Mouse (Mus musculus): ENCODE results near the gene Paxx. TPM values are rescaled to one million over a fixed set of nuclear protein-coding genes. Genes with fewer than 3 reads are reported as not detected.
A peak's percentile ranks its signal among the peaks of the same experiment; 100 is the strongest.

The Paxx gene
- polyA plus RNA-seq, 1 experiment from 2014 or later = 85.7 TPM

- no peaks in the 10 kb centered on the region for H3K27me3 ChIP-seq
- H3K9me3 ChIP-seq = no peaks in the 10 kb centered on the region
- peak overlapping the region; percentile 39; the same call in 1 of the 2 replicates for H3K9ac ChIP-seq (replicated peaks)
- 46% methylated on average over 6 of the region's 6 CpGs for WGBS
- H3K4me3 ChIP-seq (replicated peaks) = no peak overlapping the region
- H3K36me3 ChIP-seq = peaks cover 33% of the 10 kb centered on the region
- H3K4me1 ChIP-seq (replicated peaks) = peaks cover 29% of the 10 kb centered on the region
- H3K27ac ChIP-seq = no peak overlapping the region
- H3K4me2 ChIP-seq (replicated peaks) = peak overlapping the region; percentile 76
- ATAC-seq = no peak
These were observed 29.5 kb downstream of the Paxx start for GRCm38 (mm10) chr2:25431308-25431855.

DNA sequence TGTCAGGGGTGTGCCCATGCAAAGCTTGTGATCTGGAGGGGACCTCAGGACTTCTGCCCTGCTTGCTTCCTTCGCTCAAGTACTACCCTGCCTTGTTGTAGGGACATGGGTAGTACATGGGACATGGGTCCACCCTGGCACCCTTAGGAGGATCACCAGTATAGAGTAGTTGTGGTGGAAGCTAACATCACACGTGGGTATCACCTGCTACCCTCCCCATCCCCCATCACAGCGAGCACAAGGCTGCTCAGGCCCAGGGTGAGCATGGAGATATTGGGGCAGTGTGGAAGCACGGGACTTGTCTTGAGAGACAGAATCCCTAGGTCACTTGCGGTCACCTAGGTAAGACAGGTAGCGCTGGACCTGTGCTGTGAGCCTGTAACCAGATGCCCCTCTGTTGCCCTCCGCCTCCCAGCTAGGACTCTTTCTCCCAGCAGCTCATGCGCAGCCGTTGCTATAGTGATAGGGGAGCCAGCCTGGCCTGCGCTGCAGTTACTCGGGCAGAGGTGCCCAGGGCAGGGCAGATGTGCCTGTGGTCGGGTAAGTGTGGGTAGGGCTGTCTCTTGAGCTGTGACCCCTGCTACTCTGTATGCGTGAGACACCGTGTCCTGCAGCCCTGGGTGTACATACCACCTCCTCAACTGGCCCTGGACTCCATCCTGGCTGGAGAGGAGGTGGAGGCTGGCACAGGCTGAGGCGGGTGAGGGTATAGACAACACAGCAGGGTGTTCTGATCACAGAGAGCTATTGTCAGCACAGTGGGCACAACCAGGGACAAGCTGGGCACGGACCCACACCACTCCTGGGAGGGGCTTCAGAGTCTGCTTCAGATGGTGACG, 30.3 kb downstream of the Paxx start:
- Histone ChIP-seq H3K4me1 (replicated peaks) (peaks cover 29% of the 10 kb centered on the region), H3K4me2 (replicated peaks) (peak overlapping the region; percentile 76), H3K9me3 (no peaks in the 10 kb centered on the region), H3K4me3 (replicated peaks) (peak overlapping the region; percentile 6; the same call in 1 of the 2 replicates), H3K9ac (replicated peaks) (peak overlapping the region; percentile 88), H3K27ac (no peak overlapping the region; the same call in 1 of the 2 replicates), H3K27me3 (0 out of 2 replicates have a peak, but pooled peaks cover 6% of the 10 kb centered on the region), H3K36me3 (peaks cover 25% of the 10 kb centered on the region)
- ATAC-seq = peak; percentile 10; the same call in 1 of the 2 replicates
- WGBS = 54% methylated on average over 17 of the region's 17 CpGs

DNA sequence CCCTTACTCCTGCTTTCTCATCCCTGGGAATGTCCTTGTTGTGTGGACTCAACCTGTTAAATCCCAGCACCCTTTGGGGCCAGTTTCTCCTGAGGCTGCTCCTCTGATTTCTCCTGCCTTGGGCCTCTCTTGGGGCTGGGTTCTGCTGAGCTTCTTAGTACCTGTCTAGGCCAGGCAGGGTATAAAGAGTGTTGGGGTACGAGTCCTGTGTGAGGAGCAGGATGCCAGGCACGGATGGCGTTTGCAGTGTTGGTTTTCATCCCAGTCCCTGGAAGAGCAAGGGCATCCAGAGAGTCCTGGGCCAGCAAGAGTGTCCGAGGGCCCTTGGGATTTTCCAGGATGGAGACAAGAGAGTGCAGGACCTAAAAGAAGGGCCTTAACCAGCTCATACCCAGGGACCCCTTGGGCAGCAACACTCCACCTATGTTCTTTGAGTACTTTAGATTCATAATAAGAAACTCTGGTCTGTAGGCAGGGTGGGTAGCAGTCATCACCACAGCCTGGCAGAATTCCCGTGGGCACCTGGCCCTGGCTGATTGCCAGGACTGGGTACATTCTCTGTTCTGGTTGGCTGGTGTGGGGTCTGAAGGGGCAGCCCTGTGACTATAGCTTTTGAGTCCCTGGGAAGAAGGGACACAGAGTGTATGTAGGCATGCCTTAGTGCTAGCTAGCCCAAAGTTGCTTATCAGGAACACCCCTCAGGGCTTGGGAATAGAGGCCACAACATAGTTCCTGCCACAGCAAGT, 31.3 kb downstream of the Paxx start:
- H3K27me3 ChIP-seq = peaks cover 16% of the 10 kb centered on the region; the same call in 1 of the 2 replicates
- H3K9me3 ChIP-seq = no peaks in the 10 kb centered on the region
- H3K27ac ChIP-seq = peak overlapping the region; percentile 39; the same call in 1 of the 2 replicates
- 74% methylated on average over 5 of the region's 5 CpGs for WGBS
- H3K4me3 ChIP-seq (replicated peaks) = peak overlapping the region; percentile 84
- H3K4me1 ChIP-seq (replicated peaks) = peaks cover 29% of the 10 kb centered on the region
- no peak for ATAC-seq
- peaks cover 15% of the 10 kb centered on the region for H3K36me3 ChIP-seq
- H3K9ac ChIP-seq (replicated peaks) = peak overlapping the region; percentile 88
- H3K4me2 ChIP-seq (replicated peaks) = peak overlapping the region; percentile 76

DNA sequence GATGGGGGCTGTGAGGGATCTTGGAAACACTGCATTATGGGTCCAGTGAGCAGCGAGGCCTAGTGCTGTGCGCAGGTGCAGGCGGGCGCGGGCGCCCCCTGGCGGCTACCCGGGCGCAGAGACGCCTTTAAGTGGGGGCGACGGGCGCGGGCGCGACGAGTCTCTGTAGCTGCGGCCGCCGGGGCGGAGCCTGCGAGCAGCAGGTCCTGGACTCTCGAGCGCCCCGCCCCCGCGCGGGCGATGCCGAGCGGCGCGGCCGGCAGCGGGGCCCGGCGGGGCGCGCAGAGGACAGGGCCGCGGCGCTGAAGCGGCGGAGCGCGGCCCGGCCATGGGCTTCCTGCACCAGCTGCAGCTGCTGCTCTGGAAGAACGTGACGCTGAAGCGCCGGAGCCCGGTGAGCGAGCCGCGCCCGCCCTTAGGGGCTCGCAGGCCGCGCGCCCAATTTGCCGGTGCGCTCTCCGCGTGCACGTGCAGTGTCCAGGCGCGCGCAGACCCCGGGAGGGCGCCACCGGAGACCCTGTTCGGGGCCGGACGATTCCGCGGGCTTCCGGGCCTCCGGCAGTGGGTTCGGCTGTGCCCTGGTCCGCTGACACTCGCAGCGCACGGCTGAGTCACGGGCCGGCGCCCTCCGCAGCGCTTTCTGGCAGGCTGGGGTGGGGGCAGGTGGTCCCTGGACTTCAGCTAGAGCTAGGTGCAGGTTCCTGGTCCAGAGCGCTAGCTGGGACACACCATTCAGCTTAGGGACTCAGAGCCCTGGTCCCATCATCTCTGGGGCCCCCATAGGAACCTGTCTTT, 32.3 kb downstream of the Paxx start, which contains the start of gene Abca2:
Gene Abca2 (plus strand): TSS at position 262 of the 795 bp plus-strand sequence.
- under 1% methylated on average over 86 of the region's 89 CpGs for WGBS
- peak within 1 kb of the TSS; percentile 92 for H3K27ac ChIP-seq
- H3K4me2 ChIP-seq (replicated peaks) = peak within 1 kb of the TSS; percentile 76
- peaks cover 6% of the 10 kb centered on the region for H3K36me3 ChIP-seq
- peak; percentile 92 for ATAC-seq
- H3K27me3 ChIP-seq = peaks cover 20% of the 10 kb centered on the region; the same call in 1 of the 2 replicates
- H3K4me1 ChIP-seq (replicated peaks) = peaks cover 29% of the 10 kb centered on the region
- peak within 1 kb of the TSS; percentile 88 for H3K9ac ChIP-seq (replicated peaks)
- H3K9me3 ChIP-seq = no peaks in the 10 kb centered on the region
- H3K4me3 ChIP-seq (replicated peaks) = peak within 1 kb of the TSS; percentile 84

- peaks cover 29% of the 10 kb centered on the region for H3K4me1 ChIP-seq (replicated peaks)
- no peaks in the 10 kb centered on the region for H3K36me3 ChIP-seq
- no peaks in the 10 kb centered on the region for H3K9me3 ChIP-seq
- no peak overlapping the region for H3K4me2 ChIP-seq (replicated peaks)
- ATAC-seq = no peak
- H3K4me3 ChIP-seq (replicated peaks) = no peak overlapping the region
- peaks cover 30% of the 10 kb centered on the region for H3K27me3 ChIP-seq
- WGBS = 91% methylated on average over 5 of the region's 5 CpGs
- H3K27ac ChIP-seq = no peak overlapping the region
- H3K9ac ChIP-seq (replicated peaks) = no peak overlapping the region
These were observed 33.6 kb downstream of the Paxx start for GRCm38 (mm10) chr2:25427256-25427655.

DNA sequence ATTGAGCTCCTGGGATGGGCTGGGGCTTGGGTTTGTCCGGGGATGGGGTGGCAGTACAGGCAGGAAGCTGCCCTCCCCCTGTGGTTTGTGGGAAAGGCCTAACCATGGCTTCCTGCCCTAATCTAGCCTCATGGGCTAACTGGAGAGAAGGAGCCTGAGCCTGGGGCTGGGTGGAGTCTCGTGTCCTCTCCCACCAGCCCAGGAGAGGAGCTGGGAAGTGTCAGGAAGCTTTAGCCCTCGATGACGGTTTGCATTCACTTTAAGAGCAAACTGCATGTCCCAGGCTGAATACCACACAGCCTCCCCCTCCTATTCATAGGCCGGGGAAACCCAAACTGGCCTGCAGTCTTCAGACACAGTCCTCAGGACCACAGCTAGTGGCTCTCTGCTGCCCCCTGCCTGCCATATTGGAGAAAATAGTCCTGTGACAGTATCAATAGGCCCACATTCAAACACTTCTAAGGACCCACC, 34.1 kb downstream of the Paxx start:
- H3K27ac ChIP-seq = no peak overlapping the region
- WGBS = 28% methylated on average over 5 of the region's 5 CpGs
- no peak for ATAC-seq

DNA sequence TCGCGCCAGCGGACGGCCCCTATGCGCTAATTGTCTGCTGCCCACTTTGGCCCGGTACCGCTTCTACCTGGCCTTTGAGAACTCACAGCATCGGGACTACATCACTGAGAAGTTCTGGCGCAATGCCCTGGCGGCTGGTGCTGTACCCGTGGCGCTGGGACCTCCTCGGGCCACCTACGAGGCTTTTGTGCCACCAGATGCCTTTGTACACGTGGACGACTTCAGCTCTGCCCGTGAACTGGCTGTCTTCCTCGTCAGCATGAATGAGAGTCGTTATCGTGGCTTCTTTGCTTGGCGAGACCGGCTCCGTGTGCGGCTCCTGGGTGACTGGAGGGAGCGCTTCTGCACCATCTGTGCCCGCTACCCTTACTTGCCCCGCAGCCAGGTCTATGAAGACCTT, 35.4 kb downstream of the Paxx start:
- H3K27ac ChIP-seq = no peak overlapping the region
- no peaks in the 10 kb centered on the region for H3K36me3 ChIP-seq
- WGBS = 59% methylated on average over 27 of the region's 27 CpGs
- peaks cover 19% of the 10 kb centered on the region for H3K4me1 ChIP-seq (replicated peaks)
- no peak overlapping the region for H3K4me3 ChIP-seq (replicated peaks)
- ATAC-seq = no peak
- H3K9ac ChIP-seq (replicated peaks) = no peak overlapping the region
- H3K9me3 ChIP-seq = no peaks in the 10 kb centered on the region
- H3K4me2 ChIP-seq (replicated peaks) = no peak overlapping the region
- H3K27me3 ChIP-seq = peaks cover 30% of the 10 kb centered on the region

More for the DNA sequence above, 34.1 kb downstream of the Paxx start:
- Histone ChIP-seq H3K9ac (replicated peaks) (no peak overlapping the region), H3K4me3 (replicated peaks) (no peak overlapping the region), H3K36me3 (no peaks in the 10 kb centered on the region), H3K27me3 (peaks cover 30% of the 10 kb centered on the region), H3K4me2 (replicated peaks) (no peak overlapping the region), H3K4me1 (replicated peaks) (peaks cover 31% of the 10 kb centered on the region), H3K9me3 (no peaks in the 10 kb centered on the region)

DNA sequence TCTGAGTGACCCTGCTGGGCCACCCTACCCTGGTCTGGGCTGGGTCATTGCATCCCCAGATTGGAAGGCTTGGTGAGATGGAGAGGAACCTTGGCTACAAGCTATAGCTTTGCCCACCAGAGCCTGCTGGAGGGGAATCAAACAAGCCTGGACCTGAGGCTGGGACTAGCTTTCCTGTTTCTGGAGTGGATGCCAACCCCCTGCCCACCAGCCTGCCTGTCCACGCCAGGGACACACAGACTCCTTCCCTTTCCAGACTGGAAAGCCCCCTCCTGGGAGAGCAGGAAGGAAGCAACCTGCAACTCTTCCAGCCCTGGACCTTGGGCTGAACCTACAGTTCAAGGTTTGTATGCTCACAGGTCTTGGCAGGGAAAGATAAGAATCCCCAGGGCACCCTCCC, 37.3 kb downstream of the Paxx start:
- H3K4me1 ChIP-seq (replicated peaks) = peaks cover 2% of the 10 kb centered on the region; the same call in 1 of the 2 replicates
- no peaks in the 10 kb centered on the region for H3K36me3 ChIP-seq
- ATAC-seq = no peak
- peaks cover 30% of the 10 kb centered on the region for H3K27me3 ChIP-seq
- WGBS = 73% methylated on average over 1 of the region's 1 CpGs
- H3K4me3 ChIP-seq (replicated peaks) = no peak overlapping the region
- H3K9me3 ChIP-seq = no peaks in the 10 kb centered on the region
- no peak overlapping the region for H3K27ac ChIP-seq
- H3K9ac ChIP-seq (replicated peaks) = no peak overlapping the region
- no peak overlapping the region for H3K4me2 ChIP-seq (replicated peaks)

DNA sequence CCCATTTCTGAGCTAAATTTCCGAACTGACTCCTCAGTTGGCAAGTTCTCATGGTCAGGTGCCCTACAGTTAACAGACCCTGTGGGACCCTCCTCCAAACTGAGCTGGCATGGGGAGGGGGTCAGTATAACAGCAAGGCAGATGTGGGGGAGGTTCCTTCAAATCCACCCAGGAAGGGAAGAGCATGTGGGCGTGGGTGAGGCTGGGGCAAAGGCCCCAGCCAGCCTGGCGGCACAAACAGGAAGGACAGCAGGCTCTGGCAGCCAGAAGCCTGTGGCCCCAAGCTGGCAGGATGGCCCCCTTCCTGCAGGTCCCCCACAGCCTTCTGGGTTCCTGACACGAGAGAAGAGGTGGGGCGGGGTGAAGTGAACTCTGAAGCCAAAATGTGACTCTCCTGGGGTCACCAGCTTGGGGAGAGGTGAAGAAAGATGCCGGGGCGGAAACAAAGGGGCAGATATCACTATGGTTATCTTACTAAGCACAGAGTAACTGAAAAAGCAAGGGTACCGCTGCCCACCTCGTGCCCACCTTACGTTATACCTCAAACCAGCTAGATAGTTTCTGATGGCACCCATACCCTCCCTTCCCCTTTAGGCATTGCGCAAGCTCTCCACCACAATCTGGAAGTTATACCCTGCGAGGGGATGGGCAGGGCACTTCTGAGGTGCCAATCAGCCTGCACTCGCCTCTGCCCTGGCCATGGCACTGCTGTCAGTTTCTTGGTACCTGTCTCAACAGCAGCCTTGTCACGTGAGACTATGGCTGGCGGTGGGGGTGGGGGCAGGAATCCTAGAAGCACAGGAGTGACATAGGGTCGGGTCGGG, 38.1 kb downstream of the Paxx start, which contains the start of gene Fut7:
Gene Fut7 (plus strand): TSS at position 681 of the 824 bp plus-strand sequence.
- Histone ChIP-seq H3K4me1 (replicated peaks) (0 out of 2 replicates have a peak, but pooled peaks cover 2% of the 10 kb centered on the region), H3K4me2 (replicated peaks) (no peak within 1 kb of the TSS), H3K9ac (replicated peaks) (no peak within 1 kb of the TSS), H3K36me3 (no peaks in the 10 kb centered on the region), H3K9me3 (no peaks in the 10 kb centered on the region), H3K27me3 (peaks cover 30% of the 10 kb centered on the region), H3K4me3 (replicated peaks) (no peak within 1 kb of the TSS), H3K27ac (no peak within 1 kb of the TSS)
- no peak for ATAC-seq
- WGBS = 71% methylated on average over 17 of the region's 17 CpGs

GRCm38 (mm10) chr2:25421896-25422295, 39.0 kb downstream of the Paxx start:
- Histone ChIP-seq H3K9me3 (no peaks in the 10 kb centered on the region), H3K4me3 (replicated peaks) (no peak overlapping the region), H3K9ac (replicated peaks) (no peak overlapping the region), H3K27ac (no peak overlapping the region), H3K4me2 (replicated peaks) (no peak overlapping the region), H3K36me3 (no peaks in the 10 kb centered on the region), H3K27me3 (peaks cover 30% of the 10 kb centered on the region), H3K4me1 (replicated peaks) (peaks cover 2% of the 10 kb centered on the region; the same call in 1 of the 2 replicates)
- 20% methylated on average over 3 of the region's 3 CpGs for WGBS
- peak; percentile 51 for ATAC-seq

All from midbrain, embryonic 13.5 days (tissue).